Mouse (Mus musculus) adrenal gland, postnatal 14 days (tissue): ENCODE results near the gene Ubac2. TPM values are rescaled to one million over a fixed set of nuclear protein-coding genes. Genes with fewer than 3 reads are reported as not detected.
"Not testable (repeated sequence)": the region's sequence is repeated elsewhere in the genome, so short reads cannot be mapped to it uniquely, and the experiment has no call there.

Experiments used
- DNase-seq: peaks from one replicate; pipeline ENCODE4 v3.0.0; 2021; ENCODE audit warnings: mixed read lengths
- total RNA-seq: library from RNA; stranded (reverse); gene quantifications from 2 replicates; pipeline ENCODE4 v1.2.3, GENCODE M21; 2021

Gene Ubac2
- total RNA-seq, 1 experiment from 2014 or later = 30.3 TPM

GRCm38 (mm10) chr14:122052896-122053635 is 174.6 kb downstream of the Ubac2 start:
- DNase-seq = no peak

DNA sequence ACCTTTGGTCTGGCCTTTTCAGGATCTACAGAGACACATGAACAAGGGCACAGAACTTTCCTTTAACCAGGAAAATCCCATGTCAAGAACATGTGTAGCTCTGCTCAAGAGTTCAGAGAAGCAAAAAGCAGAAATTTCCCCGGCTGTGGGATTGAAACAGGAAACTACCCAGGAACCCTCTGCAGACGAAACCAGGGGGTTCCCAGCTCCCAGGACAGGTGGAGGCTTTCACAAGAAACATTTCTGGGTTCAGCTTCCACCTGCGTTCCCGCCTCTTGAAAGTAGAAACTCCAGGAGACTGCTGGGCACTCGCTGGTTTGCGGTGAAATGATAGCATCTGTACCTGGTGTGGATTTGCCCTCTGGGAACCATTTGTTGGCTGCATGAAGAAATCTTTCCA is 178.5 kb downstream of the Ubac2 start:
- DNase-seq = no peak

DNA sequence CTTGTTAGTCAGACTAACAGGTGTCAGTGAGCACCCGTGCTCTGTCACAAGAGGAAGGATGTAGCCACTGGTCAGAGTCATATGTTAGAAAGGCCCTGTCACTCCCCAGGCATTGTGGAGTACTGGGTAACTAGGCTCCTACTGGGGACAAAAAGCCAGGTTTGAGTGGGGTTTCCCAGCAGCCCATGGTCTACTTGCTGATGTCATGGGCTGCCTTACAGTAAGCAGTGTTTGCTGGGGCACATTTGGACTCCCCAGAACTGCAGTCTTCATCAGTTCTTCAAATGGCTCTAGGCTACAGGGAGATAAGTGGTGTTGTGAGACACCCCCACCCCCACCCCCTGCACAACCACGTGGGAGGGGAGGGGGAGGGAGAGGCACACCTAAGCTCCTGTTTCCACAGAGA is 179.5 kb downstream of the Ubac2 start:
- no peak for DNase-seq

- DNase-seq = peak; percentile 92
Observed at GRCm38 (mm10) chr14:122060642-122061041, 182.2 kb downstream of the Ubac2 start.

DNA sequence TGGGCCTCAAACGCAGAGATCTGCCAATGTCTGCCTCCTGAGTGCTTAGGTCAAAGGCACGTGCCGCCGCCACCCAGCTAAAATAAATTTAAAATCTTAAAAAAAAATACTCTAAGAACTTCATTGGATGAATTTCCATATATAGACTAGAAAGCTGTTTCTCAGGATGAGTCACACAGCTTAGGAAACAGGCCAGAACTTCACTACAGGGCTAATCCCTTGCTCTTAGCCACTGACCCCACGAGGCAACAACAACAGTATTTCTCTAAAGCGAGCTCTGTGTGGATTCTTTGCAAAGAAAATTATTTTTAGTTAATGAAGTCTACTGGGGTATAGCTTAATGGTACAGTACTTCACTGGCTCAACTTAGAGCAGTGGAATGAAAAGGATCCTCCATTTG is 183.0 kb downstream of the Ubac2 start:
- DNase-seq = no peak

DNA sequence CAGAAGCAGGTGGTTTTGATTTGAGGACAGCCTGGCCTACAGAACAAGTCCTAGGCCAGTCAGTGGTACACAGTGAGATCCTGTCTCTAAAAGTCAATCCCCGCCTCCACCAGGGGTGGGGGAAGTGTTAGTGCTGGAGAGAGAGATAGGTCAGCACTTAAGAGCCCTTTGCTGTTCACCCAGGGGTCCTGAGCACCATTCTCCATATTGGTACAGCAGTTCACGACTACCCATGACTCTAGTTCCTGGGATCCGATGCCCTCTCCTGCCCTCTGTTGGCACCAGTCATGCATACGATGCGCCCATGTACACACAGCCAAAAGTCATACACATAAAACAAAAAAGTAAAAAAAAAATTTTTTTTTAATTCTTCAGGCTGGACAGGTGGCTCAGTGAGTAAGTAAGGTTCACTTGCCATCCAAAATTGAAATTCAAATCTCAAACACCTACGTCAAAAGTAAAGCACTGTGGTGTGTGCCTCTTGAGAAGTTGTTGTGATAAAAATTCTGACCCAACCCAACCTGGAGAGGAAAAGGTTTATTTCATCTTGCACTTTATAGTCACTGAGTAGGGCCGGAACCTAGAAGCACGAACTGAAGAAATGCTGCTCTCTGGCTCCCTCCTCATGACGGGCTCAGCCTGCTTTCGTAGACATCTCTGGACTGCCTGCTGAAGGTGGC is 184.1 kb downstream of the Ubac2 start:
- no peak for DNase-seq

DNA sequence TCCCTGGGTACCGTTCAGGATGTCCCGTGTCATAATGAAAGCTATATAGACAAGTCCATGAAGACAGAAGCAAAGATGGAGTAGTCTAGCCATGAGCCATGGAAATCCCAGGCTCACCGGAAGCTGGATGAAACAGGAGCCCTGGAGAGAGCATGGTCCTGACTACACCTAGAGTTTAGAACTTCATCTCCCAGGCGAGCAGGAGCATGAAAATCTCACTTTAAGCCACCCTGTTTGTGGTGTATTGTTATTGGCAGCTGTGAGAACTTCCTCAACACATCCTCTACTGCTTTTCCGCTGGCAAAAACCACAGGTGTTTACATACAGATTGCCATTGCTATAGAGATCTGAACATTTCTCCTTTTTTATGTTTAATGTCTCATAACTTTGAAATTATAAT is 185.2 kb downstream of the Ubac2 start:
- DNase-seq = no peak

DNA sequence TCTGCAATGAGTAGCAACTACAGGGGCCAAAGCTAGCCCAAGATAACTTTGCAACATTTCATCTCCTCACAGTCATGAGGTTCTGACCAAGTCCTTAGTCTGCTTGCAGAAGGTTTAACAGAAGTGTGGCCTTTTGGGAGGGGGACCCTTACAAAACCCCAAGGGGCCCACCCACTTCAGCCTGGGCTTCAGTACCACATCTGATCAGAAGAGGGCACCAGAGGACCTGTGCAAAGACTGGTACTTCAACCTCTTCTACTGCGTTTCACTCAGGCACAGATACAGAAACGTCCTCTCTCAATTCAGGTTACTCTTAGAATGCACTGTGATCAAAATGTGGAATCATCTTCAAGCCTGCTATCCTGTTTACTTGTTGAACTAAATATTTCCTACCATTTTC is 186.1 kb downstream of the Ubac2 start:
- peak; percentile 77 for DNase-seq

DNA sequence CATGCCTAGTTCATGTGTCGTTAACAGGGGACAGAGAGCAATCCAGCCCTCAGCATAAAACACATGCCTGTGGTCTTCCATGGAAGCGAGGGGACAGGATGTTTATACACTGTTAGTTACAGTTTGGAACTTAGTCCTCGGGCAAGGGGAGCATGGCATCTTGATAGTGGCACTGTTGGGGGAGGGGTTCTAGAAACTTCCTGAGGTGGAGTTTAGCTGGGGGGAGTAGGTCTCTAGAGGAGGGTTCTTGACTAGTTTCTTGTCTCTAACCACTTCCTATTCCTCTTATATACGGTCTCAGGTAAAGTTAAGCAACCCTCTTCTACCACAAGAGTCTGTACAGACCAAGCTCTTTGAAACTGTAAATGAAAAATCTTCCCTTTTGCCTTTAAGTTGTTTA is 187.8 kb downstream of the Ubac2 start:
- DNase-seq = peak; percentile 22

DNA sequence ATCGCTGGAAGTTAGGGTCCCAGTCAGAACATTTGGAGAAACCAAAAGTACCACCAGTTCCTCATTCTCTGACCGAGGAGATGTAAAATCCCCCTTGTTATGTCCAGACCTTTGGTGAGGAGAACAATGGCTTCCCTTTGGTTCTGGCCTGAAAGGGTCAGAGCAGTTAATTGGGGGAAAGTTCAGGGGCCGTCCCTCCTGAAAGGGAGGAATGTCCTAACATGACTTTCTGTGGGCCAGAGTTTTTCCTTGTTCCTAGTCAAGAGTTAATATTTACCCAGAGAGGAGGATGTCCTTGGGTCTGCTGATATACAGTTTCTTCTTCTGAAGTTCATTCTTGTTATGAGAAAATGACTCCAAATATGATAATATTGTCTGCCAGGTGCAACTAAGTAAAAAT is 189.6 kb downstream of the Ubac2 start:
- not testable (repeated sequence) for DNase-seq

GRCm38 (mm10) chr14:122068801-122069695 is 190.6 kb downstream of the Ubac2 start:
- no peak for DNase-seq

- DNase-seq = no peak
Observed at GRCm38 (mm10) chr14:122069948-122070347, 191.5 kb downstream of the Ubac2 start.

Other genes starting within 250 kb of the Ubac2 start
- gene Dock9, start 80.8 kb upstream of the Ubac2 start, total RNA-seq = 31.9 and 43.7 TPM in 2 replicates
- gene Gpr18, start 37.2 kb downstream of the Ubac2 start, total RNA-seq = 0.67 and 5.2 TPM in 2 replicates
- 0.48 and 2.3 TPM in 2 replicates for gene Gpr183, start 86.6 kb downstream of the Ubac2 start, total RNA-seq
- gene Timm8a2, start 156.1 kb downstream of the Ubac2 start, total RNA-seq = not detected in 2 replicates
- 121 and 125 TPM in 2 replicates for gene Tm9sf2, start 228.4 kb downstream of the Ubac2 start, total RNA-seq